Mouse (Mus musculus) G1E-ER4 (cell line): ENCODE results near the gene Cacna1e. TPM values are rescaled to one million over a fixed set of nuclear protein-coding genes. Genes with fewer than 3 reads are reported as not detected.

ENCODE experiments used
- GATA1 ChIP-seq: IDR thresholded peaks from one replicate; pipeline ENCODE4 v1.8.0; 2012; ENCODE audit warnings: low read length, inconsistent platforms
- polyA plus RNA-seq: library from polyadenylated mRNA; stranded (reverse); fragments of >175 nt; gene quantifications from 2 replicates; pipeline ENCODE4 v1.2.3, GENCODE M21; 2012

Gene Cacna1e
- polyA plus RNA-seq, 1 experiment: not detected

DNA sequence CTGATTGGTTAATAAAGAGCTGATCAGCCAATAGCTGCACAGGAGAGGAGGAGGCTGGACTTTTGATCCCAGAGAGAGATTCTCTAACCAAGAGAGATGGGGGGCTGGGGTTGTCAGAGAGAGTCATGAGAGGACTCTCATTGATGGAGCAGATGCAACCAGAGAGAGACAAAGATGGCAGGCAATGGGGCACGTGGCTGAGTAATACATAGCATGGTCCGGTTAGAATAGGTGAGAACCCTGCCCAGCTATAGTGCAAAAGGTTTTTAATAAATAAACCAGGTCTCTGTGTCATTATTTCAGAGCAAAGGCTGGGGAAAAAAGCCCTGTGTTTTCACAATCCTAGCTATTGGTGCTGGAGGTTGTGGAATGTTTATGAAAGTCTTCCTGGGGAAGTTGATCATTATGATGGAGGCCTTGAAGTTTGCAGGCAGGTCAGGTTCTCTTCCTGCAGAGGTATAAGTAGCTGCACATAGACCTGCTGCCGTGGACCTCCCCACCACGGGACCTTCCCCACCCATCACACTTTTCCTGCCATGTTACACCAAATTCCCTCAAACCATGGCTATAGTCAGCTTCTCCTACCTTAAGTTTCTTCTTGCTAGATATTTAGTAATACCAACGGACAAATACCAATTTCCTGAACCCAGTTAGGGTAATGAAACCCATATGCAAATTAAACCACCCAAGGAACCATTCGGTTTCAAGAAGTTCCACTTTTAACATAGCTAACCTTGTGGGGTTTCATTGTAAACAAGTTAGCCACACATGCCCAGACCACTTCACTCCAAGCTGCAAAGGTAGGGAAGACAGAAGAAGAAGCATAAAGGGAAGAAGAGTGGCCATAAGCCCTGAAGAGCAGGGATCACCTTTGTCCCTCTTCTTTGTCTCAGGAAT is 35.4 kb downstream of the Cacna1e start:
- TF ChIP-seq GATA1: no peak

DNA sequence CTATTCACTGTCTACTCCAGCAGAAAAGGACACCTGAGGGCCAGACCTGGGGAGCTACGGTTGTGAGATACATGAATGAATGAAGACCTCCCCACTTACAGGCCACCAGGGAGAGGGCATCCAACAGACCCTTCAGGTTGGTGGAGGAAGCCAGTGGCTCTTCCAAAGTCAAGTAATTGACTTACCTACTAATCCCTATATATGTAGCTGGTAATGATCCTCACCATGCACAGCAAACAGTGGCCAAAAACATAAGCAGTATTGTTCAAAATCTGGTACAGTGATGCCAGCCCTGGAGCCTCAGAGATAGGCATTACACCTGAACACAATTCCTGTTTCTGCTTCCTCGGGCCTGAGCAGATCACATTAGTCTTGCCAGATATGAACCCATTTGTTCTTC is 37.4 kb downstream of the Cacna1e start:
- TF ChIP-seq GATA1: no peak

DNA sequence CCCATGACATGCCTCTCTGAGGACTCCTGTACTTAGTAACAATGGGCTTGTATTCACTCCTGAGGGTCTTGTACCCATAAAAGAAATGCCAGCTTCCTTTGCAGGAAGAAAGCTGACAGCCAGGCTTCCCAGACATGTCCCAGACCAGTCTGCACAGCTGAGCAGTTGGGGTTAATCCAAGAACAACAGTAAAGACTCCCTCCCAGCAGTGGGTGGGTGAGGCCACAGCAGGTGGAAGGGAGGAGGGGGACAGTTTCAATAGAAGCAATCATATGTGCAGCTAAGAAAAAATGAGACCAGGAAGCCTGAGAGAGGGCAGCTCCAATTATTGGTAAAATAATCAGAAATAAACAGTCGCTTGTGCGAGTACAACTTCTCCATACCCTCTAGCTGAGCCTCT is 40.9 kb downstream of the Cacna1e start:
- no peak for TF ChIP-seq GATA1

DNA sequence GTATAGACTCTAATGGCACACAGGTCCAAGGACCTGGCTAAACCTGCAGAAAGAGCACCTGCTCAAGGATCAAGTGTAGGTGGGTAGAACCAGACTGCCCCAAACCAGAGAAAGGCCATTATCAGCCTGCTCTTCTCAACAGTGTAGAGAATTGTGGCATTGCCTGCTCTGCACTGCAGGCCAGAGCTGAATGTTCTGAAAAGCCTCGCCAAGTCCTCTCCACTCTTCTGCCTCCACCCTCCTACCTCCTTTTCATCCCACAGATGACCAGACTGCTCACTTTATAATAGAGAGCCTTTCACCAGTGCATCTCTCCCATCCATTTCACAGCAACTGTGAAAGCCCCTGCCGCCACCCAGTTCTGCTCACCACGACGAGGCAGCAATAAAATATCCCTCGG is 42.0 kb downstream of the Cacna1e start:
- TF ChIP-seq GATA1: no peak

DNA sequence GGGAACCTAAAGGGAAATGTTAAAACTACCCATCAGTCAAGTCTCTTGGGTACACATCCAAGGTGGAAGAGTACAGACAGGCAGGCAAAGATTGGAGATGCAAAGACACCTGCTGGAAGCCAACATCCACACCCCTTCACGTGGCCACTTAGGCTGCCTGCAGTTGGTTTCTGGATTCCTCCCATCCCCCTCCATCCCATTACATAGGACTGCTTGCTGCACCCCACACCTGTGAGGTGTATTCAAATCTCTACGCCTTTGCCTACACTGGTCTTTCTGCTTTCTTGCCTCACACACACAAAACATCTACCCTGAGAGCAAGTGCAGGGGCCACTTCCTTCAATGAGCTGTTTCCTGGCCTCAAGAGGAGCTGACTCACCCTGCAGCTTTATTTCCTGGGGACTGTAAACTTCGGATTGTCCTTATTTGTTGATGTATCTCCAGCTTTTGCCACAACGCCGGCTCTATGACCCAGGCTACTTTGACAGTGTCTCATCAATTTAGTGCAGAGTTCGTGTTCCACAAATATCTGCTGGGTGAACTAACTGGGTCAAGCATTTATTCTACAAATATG is 43.2 kb downstream of the Cacna1e start:
- no peak for TF ChIP-seq GATA1

DNA sequence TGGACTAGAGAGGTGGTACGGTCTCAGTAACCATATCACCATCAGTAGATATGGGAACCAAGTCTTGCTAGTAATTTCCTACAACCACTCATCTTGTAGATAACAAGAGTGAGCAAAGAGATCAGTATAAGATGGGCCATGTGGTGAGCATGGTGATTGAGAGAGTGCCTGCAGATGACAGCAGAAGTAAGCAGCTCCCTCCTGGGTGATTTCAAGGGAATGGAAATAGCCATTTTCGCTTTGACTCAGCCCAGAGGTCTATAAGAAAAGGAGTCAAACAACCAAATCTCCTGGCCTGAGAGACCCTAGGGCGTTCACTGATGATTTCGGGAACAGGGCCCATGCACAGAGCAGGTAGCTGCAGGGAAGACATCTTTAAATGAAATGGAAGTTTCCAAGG is 45.0 kb downstream of the Cacna1e start:
- TF ChIP-seq GATA1: no peak

GRCm38 (mm10) chr1:154836473-154836872 is 47.8 kb downstream of the Cacna1e start:
- no peak for TF ChIP-seq GATA1

GRCm38 (mm10) chr1:154832168-154832539 is 52.1 kb downstream of the Cacna1e start:
- no peak for TF ChIP-seq GATA1

DNA sequence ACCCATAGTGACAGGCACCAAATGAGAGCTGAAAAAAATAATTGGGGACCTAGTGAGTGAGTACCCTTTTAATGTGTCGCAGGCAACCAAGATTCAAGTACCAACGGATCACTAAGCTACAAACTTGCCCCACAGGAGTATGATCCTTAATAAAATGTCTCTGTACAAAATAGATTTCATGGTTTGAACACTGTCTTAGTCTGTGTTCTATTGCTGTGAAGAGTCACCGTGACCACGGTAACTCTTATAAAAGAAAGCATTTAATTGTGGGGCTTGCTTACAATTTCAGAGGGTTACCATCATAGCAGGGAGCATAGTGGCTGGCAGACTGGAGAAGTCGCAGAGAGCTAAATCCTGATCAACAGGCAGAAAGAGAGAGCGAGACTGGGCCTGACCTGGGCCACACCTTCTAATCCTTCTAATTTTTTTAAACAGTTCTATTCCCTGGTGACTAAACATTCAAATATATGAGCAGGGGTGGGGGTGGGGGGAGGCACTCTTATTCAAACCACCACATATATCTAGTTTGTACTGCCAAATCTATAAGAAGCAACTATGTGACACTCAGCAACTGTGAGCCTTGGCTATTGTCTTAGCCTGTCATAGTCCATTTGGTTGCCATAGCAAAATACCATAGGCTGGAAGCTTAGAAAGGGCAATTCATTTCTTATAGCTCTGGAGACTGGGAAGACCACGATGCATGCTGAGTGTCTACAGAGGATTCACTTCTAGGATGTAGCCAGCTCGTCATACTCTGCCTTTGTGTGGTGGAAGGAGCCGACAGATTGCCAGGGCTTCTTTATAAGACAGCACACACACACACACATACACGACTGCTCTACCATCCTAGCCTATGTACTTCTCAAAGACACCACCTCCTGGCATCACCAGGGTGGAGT is 52.8 kb downstream of the Cacna1e start:
- no peak for TF ChIP-seq GATA1

- no peak for TF ChIP-seq GATA1
Measured at GRCm38 (mm10) chr1:154830051-154830450, 54.2 kb downstream of the Cacna1e start.

DNA sequence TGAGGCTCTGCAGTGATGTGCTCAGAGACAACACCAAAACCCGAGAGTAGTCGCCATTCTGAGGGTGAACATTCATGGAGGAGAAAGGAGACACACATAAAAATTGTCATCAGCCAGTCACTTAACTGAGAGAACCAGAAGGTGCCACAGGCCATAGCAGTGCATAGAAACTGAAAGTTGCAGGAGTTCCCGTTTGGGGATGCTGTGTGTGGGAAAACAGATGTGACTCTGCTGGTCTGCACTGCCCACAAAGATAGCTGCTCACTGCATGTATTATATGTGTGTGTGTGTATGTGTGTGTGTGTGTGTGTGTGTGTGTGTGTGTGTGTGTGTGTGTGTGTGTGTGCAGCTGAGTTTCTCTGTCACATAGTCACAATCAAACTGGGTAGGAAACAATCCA is 61.2 kb downstream of the Cacna1e start:
- no peak for TF ChIP-seq GATA1

GRCm38 (mm10) chr1:154820422-154820821 is 63.9 kb downstream of the Cacna1e start:
- no peak for TF ChIP-seq GATA1

DNA sequence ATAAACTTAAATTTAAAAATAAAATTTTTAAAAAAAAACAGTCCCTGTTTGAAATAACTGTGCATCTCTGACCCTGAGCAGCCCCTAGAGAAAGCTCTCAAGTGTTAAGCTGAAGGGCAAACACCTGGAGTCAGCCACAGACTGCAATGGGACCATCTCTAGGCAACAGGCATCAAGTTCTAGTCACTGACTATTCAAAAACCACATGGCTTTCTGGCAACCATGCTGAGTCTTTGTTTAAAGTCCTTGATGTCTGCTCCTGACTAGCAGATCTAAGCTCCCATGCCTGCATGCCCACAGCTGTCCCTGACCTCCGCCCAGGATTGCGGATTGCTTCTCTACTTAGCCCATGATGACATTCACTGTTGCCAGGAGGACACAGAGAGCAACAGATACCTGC is 64.3 kb downstream of the Cacna1e start:
- no peak for TF ChIP-seq GATA1

- no peak for TF ChIP-seq GATA1
Measured at GRCm38 (mm10) chr1:154818742-154819141, 65.6 kb downstream of the Cacna1e start.

GRCm38 (mm10) chr1:154816836-154817235 is 67.5 kb downstream of the Cacna1e start:
- no peak for TF ChIP-seq GATA1

DNA sequence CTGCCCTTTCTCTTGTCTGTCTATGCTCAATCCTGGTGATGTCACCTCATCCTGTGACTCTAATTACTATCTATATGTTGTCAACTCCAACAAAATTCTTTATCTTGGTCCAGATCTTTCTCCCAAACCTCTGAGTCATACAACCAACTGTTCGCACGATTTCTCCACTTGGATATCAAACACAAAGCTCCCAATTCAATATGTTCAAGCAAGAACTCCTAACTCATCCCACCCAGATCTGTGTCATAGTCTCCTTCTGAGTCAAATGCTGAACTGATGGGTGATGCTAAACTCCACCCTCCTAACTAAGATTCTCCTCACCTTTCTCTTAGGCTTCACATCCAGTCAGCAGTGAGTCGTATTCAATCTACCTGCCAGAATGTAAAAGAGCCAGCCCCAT is 68.0 kb downstream of the Cacna1e start:
- TF ChIP-seq GATA1: no peak
